Mouse (Mus musculus): ENCODE data around the gene Ogdh.
"Not testable (repeated sequence)": the region's sequence is repeated elsewhere in the genome, so short reads cannot be mapped to it uniquely, and the experiment has no call there.

Gene Ogdh

DNA sequence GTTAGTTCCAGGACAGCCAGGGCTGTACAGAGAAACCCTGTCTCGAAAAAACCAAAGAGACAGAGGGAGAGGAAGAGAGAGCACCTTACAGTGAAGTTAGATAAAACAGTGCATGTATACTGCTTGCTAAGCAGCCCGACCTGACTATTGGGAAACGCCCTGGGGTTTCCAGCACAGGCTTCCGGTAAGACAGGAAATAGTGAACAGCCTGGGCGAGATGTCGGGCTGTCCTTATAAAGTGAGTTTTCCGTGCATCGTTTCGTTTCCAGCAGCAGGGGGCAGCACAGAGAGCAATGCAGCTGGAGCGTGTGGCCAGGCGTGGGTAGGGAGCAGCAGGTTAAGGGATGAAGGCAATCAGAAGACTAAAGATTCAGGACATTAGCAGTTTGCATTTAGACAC, 74.5 kb downstream of the Ogdh start:
- CTCF ChIA-PET = no interaction called here

DNA sequence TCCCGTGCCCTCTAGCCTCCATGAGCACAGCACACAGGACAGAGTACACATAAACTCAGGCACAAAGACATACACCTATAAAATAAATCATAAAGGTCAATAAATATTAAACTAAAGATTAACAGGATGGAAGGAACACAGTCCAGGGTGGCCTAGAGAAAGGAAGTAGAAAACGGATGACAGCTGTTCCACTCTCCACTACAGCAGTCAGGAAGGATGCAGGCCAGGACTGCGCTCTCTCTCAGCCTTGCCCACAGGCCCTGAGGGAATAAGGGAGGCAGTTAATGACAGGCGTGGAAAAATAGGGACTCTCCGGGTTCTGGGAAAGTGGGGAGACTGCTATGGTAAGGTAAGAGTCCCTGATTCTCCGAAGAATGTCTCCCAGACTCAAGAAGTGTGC, 75.0 kb downstream of the Ogdh start:
- CTCF ChIA-PET = no interaction called here

DNA sequence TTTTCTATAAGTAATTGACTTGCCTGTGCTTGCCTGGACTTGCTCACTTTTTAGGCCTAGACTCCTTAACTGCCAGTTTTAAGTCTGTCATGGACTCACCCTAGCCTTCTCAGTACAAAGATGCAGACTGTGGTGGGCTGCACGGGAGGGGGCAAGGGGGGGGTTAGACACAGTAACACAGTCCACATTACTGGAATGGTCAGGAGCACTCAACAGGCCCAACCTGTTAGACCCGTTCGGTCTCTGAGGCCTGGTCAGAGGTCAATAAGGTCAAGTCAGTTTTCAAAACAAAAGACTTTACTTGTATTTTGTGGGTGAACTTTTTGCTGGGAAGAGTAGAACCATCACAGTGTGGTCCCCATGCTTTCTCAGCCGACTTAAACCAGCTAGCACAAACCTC, 75.7 kb downstream of the Ogdh start:
- CTCF ChIA-PET = no interaction called here

DNA sequence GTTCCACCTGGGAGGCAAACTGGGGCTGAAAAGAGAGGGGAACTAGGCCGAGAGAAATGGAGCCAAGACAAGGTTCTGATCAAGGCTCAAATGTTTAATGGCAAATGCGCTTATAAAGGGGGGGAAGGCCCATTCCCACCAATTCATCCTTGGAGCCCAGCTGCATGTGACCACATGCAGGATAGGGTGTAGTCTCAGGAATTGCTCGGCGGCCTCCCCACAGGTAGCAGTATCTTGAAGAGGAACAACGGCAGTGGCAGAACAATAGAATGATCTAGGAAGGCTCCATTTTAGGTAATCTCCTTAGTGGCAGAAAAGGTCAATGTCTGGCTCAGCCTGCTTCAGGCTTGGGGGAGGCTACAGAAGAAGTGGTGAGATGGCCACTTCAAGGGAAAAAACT, 76.6 kb downstream of the Ogdh start:
- CTCF ChIA-PET = not testable (repeated sequence)

DNA sequence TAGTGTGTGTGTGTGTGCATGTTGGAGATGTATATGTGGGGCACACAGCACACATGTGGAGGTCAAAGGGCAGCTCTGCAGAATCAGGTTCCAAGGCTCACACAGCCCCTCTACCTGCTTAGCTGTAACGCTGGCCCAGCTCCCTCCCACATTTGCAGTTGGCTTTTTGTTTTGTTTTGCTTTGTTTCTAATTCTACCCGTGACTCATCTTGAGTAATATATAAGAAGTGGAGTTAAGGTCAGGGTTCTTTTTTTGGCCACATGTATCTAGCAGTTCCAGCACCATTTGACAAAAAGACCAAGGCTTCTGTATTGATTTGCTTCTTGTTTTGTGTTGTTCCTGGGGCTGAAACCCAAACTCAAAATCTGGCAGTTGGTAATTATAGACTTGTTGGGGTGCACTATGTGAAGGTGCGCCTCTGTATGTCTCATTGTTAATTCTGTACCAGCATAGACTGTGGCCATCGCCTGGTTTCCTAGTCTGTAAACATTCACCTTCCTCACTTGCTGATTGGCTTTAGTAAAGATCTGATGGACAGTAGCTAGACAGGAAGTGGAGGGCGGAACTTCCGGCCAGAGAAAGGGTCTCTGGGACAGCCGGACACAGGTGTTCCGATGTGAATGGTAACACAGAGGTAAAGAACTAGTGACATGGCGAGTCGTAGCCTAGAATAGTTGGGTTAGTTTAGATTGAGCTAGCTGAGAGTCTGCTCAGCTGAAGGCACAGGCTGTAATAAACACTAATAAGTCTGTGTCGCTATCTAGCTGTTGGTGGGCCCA, 80.1 kb downstream of the Ogdh start:
- CTCF ChIA-PET = no interaction called here

DNA sequence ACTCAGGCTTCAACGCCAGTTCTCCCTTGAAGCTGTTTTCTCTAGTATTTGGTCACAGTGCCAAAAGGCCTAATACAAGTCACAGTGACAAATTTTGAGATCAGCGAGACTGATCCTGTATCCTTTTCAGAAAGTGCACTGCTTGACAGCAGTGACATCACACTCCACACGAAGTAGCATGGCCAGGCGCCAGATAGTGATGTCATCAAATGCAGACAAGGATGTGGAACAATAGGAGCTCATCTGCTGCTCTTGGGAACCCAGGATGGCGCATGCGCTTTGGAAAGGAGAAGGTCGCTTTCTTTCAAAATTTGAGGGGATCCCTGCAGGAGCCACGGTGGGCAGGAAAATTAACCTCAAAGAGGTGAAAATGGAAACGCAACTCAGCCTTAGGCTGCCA, 81.4 kb downstream of the Ogdh start:
- CTCF ChIA-PET = no interaction called here

DNA sequence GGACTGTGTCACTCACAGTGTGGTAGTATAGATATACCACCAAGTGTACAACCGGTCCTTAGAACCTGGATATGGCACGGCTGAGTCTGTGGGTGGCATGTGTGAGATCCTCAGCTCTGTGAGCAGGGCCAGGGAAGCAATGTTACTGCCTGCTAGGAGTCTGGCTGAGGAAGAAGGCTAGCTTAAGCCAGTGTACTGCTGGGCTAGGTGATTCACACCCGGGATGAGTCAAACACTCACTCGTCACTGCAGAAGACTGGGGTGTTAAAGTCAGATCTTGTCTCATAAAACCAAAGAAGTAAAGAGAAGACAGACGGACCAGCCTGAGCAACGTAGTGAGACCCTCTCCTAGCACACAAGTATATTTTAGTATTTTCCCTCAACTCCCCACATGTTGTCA, 89.5 kb downstream of the Ogdh start:
- CTCF ChIA-PET = no interaction called here

DNA sequence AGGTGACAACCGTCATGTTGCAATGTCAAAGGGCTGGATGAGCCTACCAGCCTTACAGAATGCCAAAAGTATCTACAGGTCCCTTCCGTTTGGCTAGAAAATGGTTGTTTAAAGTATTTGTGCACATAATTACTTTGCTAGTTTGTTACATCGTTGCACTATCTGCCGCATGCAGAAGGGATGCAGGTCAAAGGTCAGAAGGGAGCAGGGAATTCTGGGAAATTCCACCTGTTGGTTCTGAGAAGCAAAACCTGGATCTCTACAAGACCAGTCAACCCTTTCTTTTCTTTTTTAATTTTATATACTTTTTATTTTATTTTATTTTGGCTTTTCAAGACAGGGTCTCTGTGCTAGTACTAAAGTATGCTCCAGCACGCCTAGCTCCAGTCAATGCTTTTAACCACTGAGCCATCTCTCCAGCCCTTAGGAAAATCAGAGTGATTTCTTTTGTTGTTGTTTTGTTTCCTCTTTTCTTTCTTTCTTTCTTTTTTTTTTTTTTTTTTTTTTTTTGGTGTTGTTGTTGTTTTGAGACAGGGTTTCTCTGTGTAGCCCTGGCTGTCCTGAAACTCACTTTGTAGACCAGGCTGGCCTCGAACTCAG, 96.8 kb downstream of the Ogdh start:
- CTCF ChIA-PET = interaction anchor here (0.7 kb wide), 1 partner anchor 1405 kb away, joined by 3 read pairs; no protein-coding TSS in a partner anchor

DNA sequence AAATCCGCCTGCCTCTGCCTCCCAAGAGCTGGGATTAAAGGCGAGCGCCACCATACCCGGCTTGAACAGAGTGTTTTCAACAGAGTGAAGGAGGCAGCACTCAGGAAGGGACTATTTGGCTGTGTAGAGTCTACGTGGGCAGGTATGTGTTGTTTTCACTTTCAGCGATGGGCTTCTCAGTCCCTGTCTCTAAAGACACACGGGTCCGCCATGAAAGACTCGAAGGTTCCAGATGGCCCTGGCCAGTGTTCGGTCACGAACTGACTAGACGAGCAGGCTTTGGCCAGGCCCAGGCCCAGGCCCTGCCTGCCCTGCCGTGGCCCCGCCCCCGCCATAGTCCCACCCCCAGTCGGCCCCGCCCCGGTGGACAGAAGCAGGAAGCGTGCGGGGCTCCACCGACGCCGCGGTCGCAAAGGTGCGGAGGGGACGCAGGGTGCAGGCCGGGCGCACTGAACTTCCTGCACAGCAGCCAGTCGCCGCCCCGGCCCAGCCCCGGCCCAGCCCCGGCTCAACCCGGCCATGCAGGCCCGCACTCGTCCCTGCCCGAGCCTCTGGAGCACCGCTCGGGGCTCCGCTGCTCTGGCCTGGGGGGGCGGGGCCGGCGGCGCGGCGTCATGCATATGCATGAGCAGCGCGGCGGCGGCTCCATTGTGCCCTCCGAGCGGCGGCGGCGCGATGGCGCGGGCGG, 97.4 kb downstream of the Ogdh start, which contains the start of gene Zmiz2:
Gene Zmiz2, plus strand, starts transcription at position 349 of the 688 bp plus-strand sequence.
- CTCF ChIA-PET = no interaction called here

DNA sequence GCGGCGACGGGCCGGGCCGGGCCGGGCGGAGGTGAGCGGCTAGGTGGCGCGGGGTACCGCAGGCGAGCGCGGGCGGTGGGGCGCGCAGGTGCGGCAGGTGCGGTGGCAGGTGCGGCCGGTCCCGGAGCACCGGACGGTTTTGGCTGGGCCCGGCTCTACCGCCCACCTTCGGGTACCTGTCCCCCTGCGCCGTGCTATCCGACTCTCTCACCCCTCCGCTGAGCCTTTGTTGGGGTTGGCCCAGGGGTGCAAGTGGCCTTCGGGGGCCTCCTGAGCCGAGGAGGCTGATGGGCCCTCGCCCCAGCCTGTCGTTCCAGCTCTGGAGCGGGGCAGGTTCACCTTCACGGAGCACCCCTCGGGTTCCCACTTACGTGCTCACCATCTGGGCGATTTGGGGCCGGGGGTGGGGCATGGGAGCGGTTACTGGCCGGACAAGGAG, 98.1 kb downstream of the Ogdh start:
- CTCF ChIA-PET = interaction anchor here (1.1 kb wide), 1 partner anchor 28 kb away, joined by 4 read pairs; no protein-coding TSS in a partner anchor

DNA sequence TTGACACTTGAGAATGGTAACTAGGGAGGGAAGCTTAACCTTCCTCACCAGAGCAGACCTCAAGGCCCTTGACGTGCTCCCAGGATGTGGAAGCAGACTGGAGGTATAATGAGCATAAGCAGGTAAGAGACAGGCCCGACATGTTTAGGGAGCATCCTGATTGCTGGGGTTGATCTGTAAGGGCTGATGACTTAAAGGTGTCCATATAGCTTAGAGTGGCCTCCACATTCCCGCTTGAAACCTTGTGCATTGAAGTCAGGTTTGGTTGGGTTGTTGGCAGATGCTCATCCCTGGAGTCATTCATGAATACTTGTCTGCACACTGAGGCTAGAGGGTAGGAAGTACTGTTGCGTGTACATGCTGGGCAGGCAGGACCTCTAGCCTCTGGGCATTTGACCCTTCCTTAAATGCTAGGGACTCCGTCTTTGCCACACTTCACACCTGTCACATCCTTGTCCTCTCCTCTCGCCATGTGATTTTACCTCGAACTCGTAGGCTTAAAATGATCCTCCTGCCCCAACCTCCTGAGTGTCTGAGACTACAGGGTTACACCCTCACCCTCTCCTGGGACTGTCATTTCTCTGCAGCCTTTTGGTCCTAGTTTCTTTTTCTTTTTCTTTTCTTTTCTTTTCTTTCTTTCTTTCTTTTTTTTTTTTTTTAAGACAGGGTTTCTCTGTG, 99.1 kb downstream of the Ogdh start:
- CTCF ChIA-PET = interaction anchor here (0.7 to 1.1 kb wide), 3 partner anchors 14 to 27 kb away, joined by 4 to 5 read pairs (median 4); no protein-coding TSS in a partner anchor

DNA sequence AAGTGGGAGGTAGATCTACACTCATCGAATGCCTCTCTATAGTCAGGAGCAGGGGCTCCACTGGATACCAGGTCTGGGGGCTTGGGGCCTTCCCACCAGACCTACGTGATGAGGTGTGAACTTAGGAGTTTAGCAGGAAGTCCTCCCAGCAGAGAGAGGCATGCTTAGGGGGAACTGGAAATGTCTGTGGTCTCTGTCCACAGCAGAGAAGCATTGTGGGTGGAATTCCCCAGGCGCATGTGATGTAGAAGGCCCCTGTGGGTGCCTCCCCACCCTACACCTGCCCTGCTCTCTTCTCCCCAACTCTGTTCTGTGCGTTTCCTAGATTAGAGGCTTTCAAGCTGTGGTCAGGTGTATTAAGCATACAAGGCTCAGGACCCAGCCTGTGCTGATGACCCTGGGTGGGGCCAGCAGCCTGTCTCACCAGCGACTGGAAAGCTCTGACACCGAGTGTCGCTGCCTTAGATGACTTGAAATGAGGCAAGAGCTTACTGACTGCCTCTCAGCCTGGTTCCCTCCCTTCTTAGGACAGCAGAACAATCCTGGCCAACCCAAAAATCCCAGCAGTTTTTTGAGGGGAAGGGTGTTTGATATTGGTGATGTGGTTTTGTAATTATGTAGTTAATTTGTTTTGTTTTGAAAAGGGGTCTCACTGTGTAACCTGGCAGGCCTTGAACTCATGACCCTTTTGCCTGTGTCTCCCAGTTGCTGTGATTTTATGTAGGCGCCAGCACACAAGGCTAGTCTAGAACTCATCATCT, 100.3 kb downstream of the Ogdh start:
- CTCF ChIA-PET = interaction anchor here (0.7 kb wide), 1 partner anchor 13 kb away, joined by 5 read pairs; no protein-coding TSS in a partner anchor

DNA sequence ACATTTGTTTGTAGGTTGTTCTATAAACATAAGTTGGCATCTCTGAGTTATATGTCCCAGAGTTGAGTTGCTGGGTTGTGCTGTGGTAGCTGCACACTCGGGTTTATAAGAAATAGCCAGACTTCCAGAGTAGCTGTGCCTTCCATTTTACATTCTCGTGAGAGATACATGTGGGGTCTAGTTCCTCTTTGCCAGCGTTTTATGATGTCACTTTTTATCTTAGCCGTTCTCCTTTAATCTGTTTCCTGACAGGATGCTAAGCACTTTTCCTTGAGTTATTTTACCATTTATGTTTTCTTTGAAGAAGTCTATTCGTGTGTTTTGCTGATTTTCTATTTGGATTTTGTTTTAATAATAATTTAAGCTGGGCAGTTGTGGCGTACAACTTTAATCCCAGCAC, 101.4 kb downstream of the Ogdh start:
- CTCF ChIA-PET = no interaction called here

DNA sequence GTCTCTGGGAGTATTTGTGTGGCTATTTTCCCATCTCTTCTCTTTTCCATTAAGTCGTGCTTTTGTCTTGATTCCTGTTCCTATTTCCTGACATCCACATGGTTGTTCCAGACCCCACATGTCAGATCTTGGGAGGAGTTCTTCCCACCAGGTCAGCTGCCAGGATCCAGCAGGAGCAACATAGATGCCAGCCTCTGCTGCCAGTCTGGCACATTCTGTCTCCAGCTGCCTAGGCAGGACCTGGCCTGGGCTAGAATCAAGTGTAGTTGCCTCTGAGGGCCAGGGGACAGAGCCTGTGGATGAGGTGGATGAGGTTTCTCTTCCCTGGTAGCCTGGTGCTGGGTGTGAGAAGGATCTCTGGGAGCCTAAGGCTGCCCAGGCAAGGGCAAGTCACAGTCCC, 102.4 kb downstream of the Ogdh start:
- CTCF ChIA-PET = no interaction called here

DNA sequence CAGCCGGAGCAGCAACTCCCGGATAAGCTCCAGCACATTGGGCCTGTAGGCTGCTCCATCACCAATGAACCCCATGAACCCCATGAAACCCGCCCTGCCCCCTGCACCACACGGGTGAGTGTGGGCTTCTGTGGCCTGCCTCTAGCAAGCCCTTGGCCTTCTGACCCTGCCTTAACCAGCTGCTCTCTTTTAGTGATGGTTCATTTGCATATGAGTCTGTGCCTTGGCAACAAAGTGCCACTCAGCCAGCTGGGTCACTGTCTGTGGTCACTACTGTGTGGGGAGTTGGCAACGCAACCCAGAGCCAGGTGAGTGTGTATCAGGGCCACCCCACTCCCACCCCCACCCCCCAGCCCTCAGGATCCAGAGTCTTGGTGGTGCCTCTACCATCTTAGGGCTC, 104.1 kb downstream of the Ogdh start:
- CTCF ChIA-PET = no interaction called here

DNA sequence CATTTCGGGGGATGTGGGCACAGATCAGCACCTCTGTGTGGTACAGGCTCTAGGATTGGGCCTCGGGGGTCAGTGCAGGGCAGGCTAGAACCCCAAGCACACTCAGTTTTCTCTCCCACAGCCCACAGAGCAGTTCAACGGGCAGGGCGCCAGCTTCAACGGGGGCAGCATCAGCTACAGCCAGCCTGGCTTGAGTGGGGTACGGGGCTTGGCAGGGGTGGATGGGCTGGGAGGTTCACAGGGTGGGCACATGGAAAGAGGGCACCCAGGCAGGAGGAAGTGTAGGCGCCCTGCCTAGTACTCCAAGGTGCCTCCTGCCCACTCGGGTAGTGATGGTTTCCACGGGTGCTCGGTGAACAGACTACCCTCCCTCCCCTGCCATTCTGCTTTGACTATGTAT, 106.7 kb downstream of the Ogdh start:
- CTCF ChIA-PET = no interaction called here

DNA sequence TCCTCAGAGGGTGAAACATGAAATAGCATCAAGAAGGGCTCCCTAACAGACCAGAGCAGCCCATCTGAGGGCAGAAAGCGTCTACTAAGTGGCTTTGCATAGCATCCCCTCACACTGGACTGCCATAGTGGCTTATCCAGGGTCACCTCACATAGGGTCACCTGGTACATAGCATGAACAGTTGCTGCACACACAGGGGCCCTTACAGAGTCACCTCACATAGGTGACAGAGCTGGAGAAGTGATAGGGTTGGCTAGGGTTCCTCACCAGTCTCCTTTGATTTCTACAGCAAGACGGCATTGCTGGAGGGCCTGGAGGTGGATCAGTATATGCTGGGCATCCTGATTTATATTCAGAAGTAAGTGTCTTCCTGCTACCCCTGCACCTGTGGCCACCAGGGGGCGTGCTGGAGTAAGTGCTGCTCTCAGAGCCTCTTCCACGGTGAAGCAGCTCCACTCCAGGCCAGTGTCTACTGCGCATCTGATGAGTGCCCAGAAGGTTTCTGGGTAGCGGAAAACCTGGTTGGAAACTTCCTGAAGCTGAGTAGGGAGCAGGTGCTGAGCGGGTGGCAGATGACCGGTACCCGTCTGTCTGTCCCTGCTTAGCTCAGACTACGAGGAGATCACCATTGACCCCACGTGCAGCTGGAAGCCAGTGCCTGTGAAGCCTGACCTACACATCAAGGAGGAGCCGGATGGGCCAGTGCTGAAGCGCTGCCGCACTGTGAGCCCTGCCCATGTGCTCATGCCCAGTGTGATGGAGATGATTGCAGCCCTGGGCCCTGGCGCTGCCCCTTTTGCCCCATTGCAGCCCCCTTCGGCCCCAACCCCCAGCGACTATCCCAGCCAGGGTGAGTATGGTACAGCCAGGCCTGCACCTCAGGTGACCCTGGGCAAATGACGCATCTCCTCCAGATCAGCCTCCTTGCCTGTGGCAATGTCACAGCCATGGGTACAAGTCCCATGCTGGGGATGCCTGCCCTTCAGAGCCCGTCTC, 111.4 kb downstream of the Ogdh start:
- CTCF ChIA-PET = interaction anchor here (0.9 to 1.1 kb wide), 2 partner anchors 8 to 12 kb away, joined by 3 to 4 read pairs; no protein-coding TSS in a partner anchor

DNA sequence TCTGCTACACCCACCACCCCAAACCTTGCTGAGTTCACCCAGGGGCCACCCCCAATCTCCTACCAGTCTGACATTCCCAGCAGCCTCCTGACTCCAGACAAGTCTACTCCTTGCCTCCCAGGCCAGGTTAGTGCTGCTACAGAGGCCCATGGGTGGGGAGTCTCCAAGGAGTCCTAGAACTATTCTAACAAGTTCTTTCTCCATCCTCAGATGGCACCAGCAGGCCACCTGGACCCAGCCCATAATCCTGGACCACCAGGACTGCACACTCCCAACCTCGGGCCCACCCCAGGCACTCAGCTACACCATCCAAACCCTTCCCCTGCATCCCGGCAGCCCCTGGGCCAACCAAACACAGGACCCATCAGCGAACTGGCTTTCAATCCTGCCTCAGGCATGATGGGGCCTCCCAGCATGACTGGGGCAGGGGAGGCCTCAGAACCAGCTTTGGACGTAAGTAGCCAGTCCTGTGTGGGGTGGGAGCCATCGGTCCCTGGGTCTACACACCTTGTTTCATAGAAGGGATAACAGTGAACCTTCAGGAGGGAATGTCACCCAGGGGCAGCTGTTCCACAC, 112.5 kb downstream of the Ogdh start:
- CTCF ChIA-PET = interaction anchor here (0.6 kb wide), 1 partner anchor 13 kb away, joined by 5 read pairs; no protein-coding TSS in a partner anchor

DNA sequence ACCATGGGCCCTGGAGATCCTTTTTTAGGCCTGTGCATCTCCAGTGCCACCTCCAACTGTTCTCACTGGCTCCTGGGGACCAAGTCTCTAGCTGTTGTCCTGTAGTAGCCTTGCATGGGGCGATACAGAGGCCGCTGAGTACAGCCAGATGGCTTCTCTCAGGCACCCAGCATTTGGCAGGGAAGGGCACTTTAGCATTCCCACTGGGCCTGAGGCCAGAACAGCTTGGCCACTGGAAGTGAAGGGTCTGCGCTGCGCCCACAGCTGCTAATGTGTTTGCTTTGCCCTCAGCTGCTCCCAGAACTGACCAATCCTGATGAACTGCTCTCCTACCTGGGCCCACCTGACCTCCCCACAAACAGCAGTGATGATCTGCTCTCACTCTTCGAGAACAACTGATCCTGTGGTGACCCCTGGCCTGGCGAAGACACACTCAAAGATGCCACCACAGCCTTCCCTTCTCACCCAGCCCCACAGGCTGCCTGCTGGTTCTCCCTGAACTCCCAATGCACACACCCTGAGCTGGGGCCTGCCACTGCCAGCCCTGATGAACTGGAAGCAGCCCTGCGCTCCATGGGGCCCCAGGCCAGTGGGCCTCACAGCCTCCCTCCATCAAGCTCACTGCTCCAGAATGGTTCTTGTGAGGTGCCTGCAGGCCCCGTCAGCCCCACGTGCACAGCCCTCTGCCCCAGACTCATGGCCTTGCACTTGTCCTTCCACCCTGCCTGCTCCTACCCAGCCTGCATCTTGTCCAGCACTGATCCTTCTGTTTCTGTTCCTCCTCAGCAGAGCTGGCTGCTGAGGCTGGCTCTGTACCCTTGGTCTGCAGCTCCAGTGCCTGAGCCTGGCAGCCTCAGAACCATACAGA, 113.5 kb downstream of the Ogdh start:
- CTCF ChIA-PET = interaction anchor here (0.6 kb wide), 2 partner anchors 14 to 15 kb away, joined by 3 to 5 read pairs; no protein-coding TSS in a partner anchor
